Mouse (Mus musculus) E14TG2a.4 (cell line): ENCODE data around the gene Asap3.

Source experiments
- H3K27me3 ChIP-seq: 2 replicates; pipeline ENCODE4 v1.6.1; 2014; ENCODE audit warnings: low read length, control low read depth; ENCODE audit not compliant: insufficient read depth
- H3K36me3 ChIP-seq: 2 replicates; pipeline ENCODE4 v1.6.1; 2014; ENCODE audit warnings: low read length, control low read depth; ENCODE audit not compliant: insufficient read depth
- H3K4me1 ChIP-seq: replicated peaks from 2 replicates; pipeline ENCODE4 v1.6.1; 2014; ENCODE audit warnings: low read depth, low read length, control low read depth
- H3K4me3 ChIP-seq: replicated peaks from 2 replicates; pipeline ENCODE4 v1.5.1; 2014; ENCODE audit warnings: mild to moderate bottlenecking, low read length
- H3K9me3 ChIP-seq: 2 replicates; pipeline ENCODE4 v1.6.1; 2014; ENCODE audit warnings: low read length, control low read depth
- CTCF ChIP-seq: conservative IDR thresholded peaks from 2 replicates; pipeline ENCODE4 v1.5.1; 2014; ENCODE audit warnings: low read length
- NANOG ChIP-seq: IDR thresholded peaks from 2 replicates; pipeline ENCODE4 v1.6.1; 2014; ENCODE audit warnings: borderline replicate concordance, low read length, mixed read lengths
- POU5F1 ChIP-seq: IDR thresholded peaks from 2 replicates; pipeline ENCODE4 v1.6.1; 2014; ENCODE audit warnings: low read length, borderline replicate concordance

The Asap3 gene

GRCm38 (mm10) chr4:136239111-136239510 is 32.9 kb downstream of the Asap3 start:
- peaks cover 61% of the 10 kb centered on the region for H3K4me1 ChIP-seq

DNA sequence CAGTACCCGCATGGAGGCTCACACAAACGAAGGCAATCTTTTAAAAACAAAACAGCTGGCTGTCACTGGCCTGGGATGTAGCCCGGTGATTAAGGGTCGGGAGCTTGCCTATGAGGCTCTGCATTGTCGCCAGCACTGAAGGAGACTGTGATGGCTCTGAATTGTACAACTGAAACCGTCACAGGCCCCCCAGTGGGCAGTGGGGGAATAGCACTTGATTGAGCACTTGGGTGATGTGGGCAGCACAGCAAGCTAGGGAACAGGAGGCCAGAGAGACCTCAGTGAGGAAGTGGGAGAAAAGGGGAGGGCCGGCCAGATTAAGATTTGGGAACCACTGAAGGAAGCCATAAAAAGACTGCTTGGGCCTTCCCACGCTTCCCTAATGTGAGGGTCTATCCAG is 33.5 kb downstream of the Asap3 start:
- peaks cover 63% of the 10 kb centered on the region for H3K4me1 ChIP-seq
- TF ChIP-seq POU5F1 (no peak), CTCF (peak; percentile 65)

More at GRCm38 (mm10) chr4:136239111-136239510, 32.9 kb downstream of the Asap3 start:
- Histone ChIP-seq H3K4me3 (no peak overlapping the region), H3K9me3 (peaks cover 7% of the 10 kb centered on the region), H3K36me3 (peaks cover 82% of the 10 kb centered on the region), H3K27me3 (no peaks in the 10 kb centered on the region)
- TF ChIP-seq CTCF (no peak), POU5F1 (no peak), NANOG (no peak)

DNA sequence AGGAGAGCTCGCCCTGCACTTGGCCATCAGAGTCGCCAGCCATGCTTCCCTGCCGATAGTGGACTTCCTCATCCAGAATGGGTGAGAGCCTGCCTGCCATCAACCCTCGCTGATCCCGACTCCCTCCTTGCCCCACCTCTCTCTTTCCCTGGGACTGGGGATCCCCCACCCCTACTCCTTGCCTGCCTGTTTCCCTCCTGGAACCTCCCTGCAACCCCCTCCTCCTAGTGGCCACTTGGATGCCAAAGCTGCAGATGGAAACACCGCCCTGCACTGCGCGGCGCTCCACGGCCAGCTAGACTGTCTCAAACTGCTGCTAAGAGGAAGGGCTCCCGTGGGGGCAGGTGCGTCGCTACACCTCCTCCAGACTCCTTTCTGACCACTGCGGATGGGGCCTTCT is 34.0 kb downstream of the Asap3 start:
- TF ChIP-seq POU5F1 (no peak), NANOG (no peak), CTCF (no peak)
- Histone ChIP-seq H3K36me3 (peaks cover 83% of the 10 kb centered on the region), H3K9me3 (peaks cover 7% of the 10 kb centered on the region), H3K27me3 (no peaks in the 10 kb centered on the region), H3K4me3 (0 out of 2 replicates have a peak overlapping the region, but pooled peaks have one; percentile 37), H3K4me1 (peaks cover 68% of the 10 kb centered on the region)

More for the DNA sequence above, 33.5 kb downstream of the Asap3 start:
- H3K27me3 ChIP-seq: no peaks in the 10 kb centered on the region
- H3K9me3 ChIP-seq: peaks cover 7% of the 10 kb centered on the region
- peaks cover 82% of the 10 kb centered on the region for H3K36me3 ChIP-seq
- H3K4me3 ChIP-seq: 0 out of 2 replicates have a peak overlapping the region, but pooled peaks have one; percentile 37

GRCm38 (mm10) chr4:136240955-136241354 is 34.8 kb downstream of the Asap3 start:
- peaks cover 7% of the 10 kb centered on the region for H3K9me3 ChIP-seq
- peaks cover 83% of the 10 kb centered on the region for H3K36me3 ChIP-seq
- peaks cover 76% of the 10 kb centered on the region for H3K4me1 ChIP-seq
- no peaks in the 10 kb centered on the region for H3K27me3 ChIP-seq
- no peak overlapping the region for H3K4me3 ChIP-seq
- TF ChIP-seq CTCF (no peak), POU5F1 (no peak)

- Histone ChIP-seq H3K4me3 (no peak overlapping the region), H3K4me1 (peaks cover 82% of the 10 kb centered on the region), H3K36me3 (peaks cover 72% of the 10 kb centered on the region), H3K27me3 (no peaks in the 10 kb centered on the region), H3K9me3 (peaks cover 7% of the 10 kb centered on the region)
- TF ChIP-seq CTCF: peak; percentile 66
- TF ChIP-seq NANOG: no peak
Observed at GRCm38 (mm10) chr4:136242065-136242703, 36.0 kb downstream of the Asap3 start.

DNA sequence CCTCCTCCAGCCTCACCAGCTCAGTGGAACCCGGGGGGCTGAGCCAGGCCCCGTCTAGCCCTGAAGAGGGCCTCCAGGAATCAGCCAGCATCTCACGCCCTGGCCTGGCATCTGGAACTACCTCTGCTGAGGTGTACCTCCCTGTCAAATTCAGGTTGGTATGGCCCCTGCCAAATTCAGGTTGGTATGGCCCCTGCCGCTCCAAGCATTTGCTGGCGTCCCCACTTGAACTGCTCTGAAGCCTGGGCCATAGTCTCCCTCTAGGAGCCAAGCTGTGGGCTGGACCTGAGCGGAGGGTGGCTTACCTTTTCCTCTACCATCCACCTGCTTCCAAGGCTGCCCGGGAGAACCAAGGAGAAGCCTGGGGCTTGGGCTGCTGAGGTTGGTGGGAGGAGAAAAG is 36.6 kb downstream of the Asap3 start:
- Histone ChIP-seq H3K9me3 (peaks cover 7% of the 10 kb centered on the region), H3K36me3 (peaks cover 68% of the 10 kb centered on the region), H3K4me3 (0 out of 2 replicates have a peak overlapping the region, but pooled peaks have one; percentile 14), H3K27me3 (no peaks in the 10 kb centered on the region), H3K4me1 (peaks cover 81% of the 10 kb centered on the region)
- TF ChIP-seq CTCF (no peak), POU5F1 (no peak), NANOG (no peak)

- TF ChIP-seq POU5F1 (no peak), NANOG (no peak), CTCF (no peak)
- Histone ChIP-seq H3K4me3 (no peak overlapping the region), H3K4me1 (peaks cover 71% of the 10 kb centered on the region), H3K9me3 (peaks cover 1% of the 10 kb centered on the region), H3K36me3 (peaks cover 54% of the 10 kb centered on the region), H3K27me3 (no peaks in the 10 kb centered on the region)
Observed at GRCm38 (mm10) chr4:136244208-136244607, 38.0 kb downstream of the Asap3 start.

GRCm38 (mm10) chr4:136245681-136246080 is 39.5 kb downstream of the Asap3 start:
- Histone ChIP-seq H3K36me3 (peaks cover 53% of the 10 kb centered on the region), H3K9me3 (no peaks in the 10 kb centered on the region), H3K27me3 (no peaks in the 10 kb centered on the region), H3K4me1 (peaks cover 76% of the 10 kb centered on the region), H3K4me3 (peak overlapping the region; percentile 65)
- TF ChIP-seq CTCF (no peak), POU5F1 (no peak), NANOG (no peak)

GRCm38 (mm10) chr4:136246568-136246969 is 40.4 kb downstream of the Asap3 start:
- H3K4me3 ChIP-seq: peak overlapping the region; percentile 86
- TF ChIP-seq POU5F1 (no peak), CTCF (no peak), NANOG (no peak)
- H3K9me3 ChIP-seq: no peaks in the 10 kb centered on the region
- H3K4me1 ChIP-seq: peaks cover 74% of the 10 kb centered on the region
- no peaks in the 10 kb centered on the region for H3K27me3 ChIP-seq
- H3K36me3 ChIP-seq: peaks cover 49% of the 10 kb centered on the region
